Mouse (Mus musculus) liver, embryonic 16.5 days (tissue): Measurements from ENCODE around the gene Mon1b. TPM values are rescaled to one million over a fixed set of nuclear protein-coding genes. Genes with fewer than 3 reads are reported as not detected.

Source experiments
- ATAC-seq: fragments of 200-750 bp; cut with Nextera tagmentation; 2 replicates; pipeline ENCODE4 v1.8.0; 2017; ENCODE audit warnings: low read depth, mild to moderate bottlenecking, moderate number of reproducible peaks, moderate library complexity
- H3K27ac ChIP-seq: fragments of 300-500 bp; sonication (generic); 2 replicates; pipeline ENCODE4 v1.5.1; 2014; ENCODE audit warnings: mild to moderate bottlenecking, low read length
- H3K27me3 ChIP-seq: fragments of 300-500 bp; sonication (generic); 2 replicates; pipeline ENCODE4 v1.6.1; 2014; ENCODE audit warnings: low read depth, low read length, mixed read lengths; ENCODE audit not compliant: control insufficient read depth, insufficient read depth
- H3K36me3 ChIP-seq: fragments of 300-500 bp; sonication (generic); 2 replicates; pipeline ENCODE4 v1.6.1; 2014; ENCODE audit warnings: mild to moderate bottlenecking; ENCODE audit not compliant: control insufficient read depth, insufficient read depth
- H3K4me1 ChIP-seq: fragments of 300-500 bp; sonication (generic); 2 replicates; pipeline ENCODE4 v1.6.1; 2014; ENCODE audit warnings: low read depth, low read length, mixed read lengths; ENCODE audit not compliant: control insufficient read depth
- H3K4me2 ChIP-seq: fragments of 300-500 bp; sonication (generic); 2 replicates; pipeline ENCODE4 v1.6.1; 2014; ENCODE audit warnings: low read depth, low read length, mixed read lengths
- H3K4me3 ChIP-seq: fragments of 300-500 bp; sonication (generic); 2 replicates; pipeline ENCODE4 v1.5.1; 2014; ENCODE audit warnings: low read depth, mild to moderate bottlenecking, low read length
- H3K9ac ChIP-seq: fragments of 300-500 bp; sonication (generic); 2 replicates; pipeline ENCODE4 v1.6.1; 2014; ENCODE audit warnings: low read depth, low read length
- H3K9me3 ChIP-seq: fragments of 300-500 bp; sonication (generic); replicated peaks from 2 replicates; pipeline ENCODE4 v1.6.1; 2016; ENCODE audit warnings: low read length; ENCODE audit not compliant: control insufficient read depth
- WGBS: fragments of 180-500 bp; shearing (Covaris S2); extraction: QIAGEN DNeasy Blood & Tissue Kit; methylation state at CpG from one replicate; pipeline ENCODE4 v1.1.7; 2014; ENCODE audit not compliant: insufficient replicate concordance; 5-methylcytosine and 5-hydroxymethylcytosine counted together
- polyA plus RNA-seq: library from polyadenylated mRNA; unstranded; fragments of >200 nt; fragmentation: Nextera tagmentation; extraction: Ambion mirVana; gene quantifications from 2 replicates; pipeline ENCODE4 v1.2.1, GENCODE M21; 2015

Gene Mon1b
- polyA plus RNA-seq, 1 experiment from 2014 or later, result 2.7 TPM

GRCm38 (mm10) chr8:113665951-113666350 lies 30.6 kb downstream of the Mon1b start:
- H3K4me2 ChIP-seq, result no peak overlapping the region
- H3K4me1 ChIP-seq, result no peaks in the 10 kb centered on the region
- H3K36me3 ChIP-seq, result no peaks in the 10 kb centered on the region
- no peak overlapping the region for H3K4me3 ChIP-seq
- ATAC-seq, result no peak
- H3K27ac ChIP-seq, result no peak overlapping the region
- no peaks in the 10 kb centered on the region for H3K27me3 ChIP-seq
- 72% methylated on average over 8 of the region's 8 CpGs for WGBS
- no peak overlapping the region for H3K9ac ChIP-seq
- no peaks in the 10 kb centered on the region for H3K9me3 ChIP-seq

GRCm38 (mm10) chr8:113666714-113667432 lies 31.5 kb downstream of the Mon1b start:
- H3K4me1 ChIP-seq, result no peaks in the 10 kb centered on the region
- no peak overlapping the region for H3K4me2 ChIP-seq
- H3K9ac ChIP-seq, result no peak overlapping the region
- 54% methylated on average over 16 of the region's 16 CpGs for WGBS
- H3K27me3 ChIP-seq, result no peaks in the 10 kb centered on the region
- no peak overlapping the region for H3K27ac ChIP-seq
- H3K4me3 ChIP-seq, result no peak overlapping the region
- H3K36me3 ChIP-seq, result no peaks in the 10 kb centered on the region
- ATAC-seq, result no peak
- no peaks in the 10 kb centered on the region for H3K9me3 ChIP-seq

DNA sequence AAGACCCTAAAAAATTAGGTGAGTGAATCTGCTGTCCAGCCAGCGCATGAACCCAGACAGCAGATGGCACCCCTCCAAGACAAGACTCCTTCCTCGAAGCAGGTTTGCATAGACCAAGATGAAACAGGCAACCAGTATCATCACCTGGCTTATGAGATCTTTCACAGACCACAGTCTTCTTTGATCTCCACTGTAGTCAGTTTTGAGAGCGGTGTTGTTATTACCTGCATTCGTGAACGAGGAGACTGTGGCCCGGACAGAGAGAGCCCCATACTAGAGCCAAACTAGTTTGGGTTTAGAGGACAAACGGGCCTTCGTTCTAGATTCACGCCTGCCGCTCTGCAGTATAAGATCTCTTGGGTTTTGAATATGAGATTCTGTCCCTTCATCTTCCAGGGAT lies 34.5 kb downstream of the Mon1b start:
- Histone ChIP-seq H3K4me1 (no peaks in the 10 kb centered on the region), H3K4me3 (no peak overlapping the region), H3K27me3 (no peaks in the 10 kb centered on the region), H3K4me2 (no peak overlapping the region), H3K9me3 (no peaks in the 10 kb centered on the region), H3K36me3 (no peaks in the 10 kb centered on the region), H3K9ac (no peak overlapping the region), H3K27ac (no peak overlapping the region)
- ATAC-seq, result no peak
- 73% methylated on average over 10 of the region's 10 CpGs for WGBS

DNA sequence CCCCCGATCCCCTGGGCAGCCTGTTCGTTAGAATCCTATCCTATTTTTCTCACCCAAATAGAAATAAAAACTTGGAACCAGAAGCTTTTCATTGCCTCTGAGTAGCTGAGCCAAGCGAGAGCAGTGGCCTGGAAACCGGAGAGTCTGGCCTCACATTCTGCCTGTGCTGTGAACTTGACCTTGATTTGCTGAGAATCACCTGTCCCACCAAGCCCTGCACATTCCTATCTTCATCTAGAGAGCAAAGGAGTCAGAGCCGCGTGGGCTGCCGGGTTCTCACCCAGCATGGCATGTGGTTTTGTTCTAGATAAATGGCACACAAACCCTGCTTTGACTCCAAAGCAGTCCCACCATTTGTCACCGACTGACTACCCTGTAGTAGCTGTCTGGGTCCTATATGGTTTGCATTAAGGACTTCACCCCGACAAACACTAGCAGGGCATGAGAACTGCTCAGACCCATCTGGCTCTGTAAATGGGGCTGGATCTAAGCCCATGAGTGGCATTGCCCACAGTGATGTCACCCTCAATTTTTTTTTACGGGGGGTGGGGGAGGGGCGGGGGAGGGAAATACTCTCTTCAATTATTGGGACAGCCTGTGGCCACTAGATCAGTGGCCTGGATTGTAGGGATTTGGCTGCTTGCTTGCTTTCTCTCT lies 37.3 kb downstream of the Mon1b start:
- Histone ChIP-seq H3K27me3 (no peaks in the 10 kb centered on the region), H3K9me3 (no peaks in the 10 kb centered on the region), H3K4me3 (no peak overlapping the region), H3K27ac (no peak overlapping the region), H3K9ac (no peak overlapping the region), H3K4me1 (no peaks in the 10 kb centered on the region), H3K4me2 (no peak overlapping the region), H3K36me3 (no peaks in the 10 kb centered on the region)
- no peak for ATAC-seq
- WGBS, result 65% methylated on average over 11 of the region's 11 CpGs

DNA sequence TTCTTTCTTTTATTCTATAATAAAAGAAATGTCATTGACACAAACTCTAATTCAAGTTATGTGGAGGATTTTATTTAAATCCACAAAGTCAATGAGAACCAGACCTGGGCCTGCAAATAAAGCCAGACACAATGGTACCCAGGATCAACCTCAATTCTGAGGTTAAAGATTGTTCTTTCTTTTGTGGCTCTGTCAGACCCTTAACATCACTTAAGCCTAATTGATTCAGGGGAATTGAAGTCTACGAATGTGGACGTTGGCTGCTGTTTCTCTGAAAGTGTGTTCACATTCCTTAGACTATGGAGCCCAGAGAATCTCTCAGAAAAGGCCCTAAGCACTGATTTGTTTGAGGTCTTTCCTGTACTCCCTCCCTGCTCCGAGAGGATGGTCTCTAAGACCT lies 37.9 kb downstream of the Mon1b start:
- Histone ChIP-seq H3K9ac (no peak overlapping the region), H3K27me3 (no peaks in the 10 kb centered on the region), H3K4me1 (no peaks in the 10 kb centered on the region), H3K4me2 (no peak overlapping the region), H3K36me3 (no peaks in the 10 kb centered on the region), H3K27ac (no peak overlapping the region), H3K9me3 (no peaks in the 10 kb centered on the region), H3K4me3 (no peak overlapping the region)
- ATAC-seq, result no peak
- 44% methylated on average over 3 of the region's 3 CpGs for whole genome bisulfite sequencing

DNA sequence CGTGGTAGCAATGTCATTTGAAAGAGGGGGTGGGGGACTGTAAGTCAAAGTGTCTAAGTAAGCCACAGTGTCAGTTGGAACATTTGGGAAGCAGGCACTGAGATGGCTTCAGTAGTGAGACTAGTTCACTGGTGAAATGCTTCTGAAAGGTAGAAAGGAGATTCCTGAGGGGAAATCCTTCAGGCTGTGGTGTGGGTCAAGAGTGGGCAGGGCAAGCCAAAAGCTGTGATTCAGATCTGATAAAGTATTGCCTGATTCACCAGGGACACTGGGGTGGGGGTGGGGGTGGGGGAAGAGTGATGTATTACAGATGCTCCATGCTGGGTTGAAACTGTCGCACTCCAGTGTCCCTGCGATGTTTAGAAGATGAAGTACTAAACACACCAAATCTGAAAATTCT lies 39.2 kb downstream of the Mon1b start:
- H3K9ac ChIP-seq, result no peak overlapping the region
- no peaks in the 10 kb centered on the region for H3K36me3 ChIP-seq
- no peaks in the 10 kb centered on the region for H3K27me3 ChIP-seq
- no peaks in the 10 kb centered on the region for H3K4me1 ChIP-seq
- no peak overlapping the region for H3K27ac ChIP-seq
- 62% methylated on average over 3 of the region's 3 CpGs for WGBS
- no peak overlapping the region for H3K4me3 ChIP-seq
- no peaks in the 10 kb centered on the region for H3K9me3 ChIP-seq
- no peak overlapping the region for H3K4me2 ChIP-seq
- no peak for ATAC-seq

GRCm38 (mm10) chr8:113675281-113675680 lies 39.9 kb downstream of the Mon1b start:
- Histone ChIP-seq H3K4me1 (no peaks in the 10 kb centered on the region), H3K9me3 (no peaks in the 10 kb centered on the region), H3K36me3 (no peaks in the 10 kb centered on the region), H3K27me3 (no peaks in the 10 kb centered on the region), H3K27ac (no peak overlapping the region), H3K9ac (no peak overlapping the region), H3K4me3 (no peak overlapping the region), H3K4me2 (no peak overlapping the region)
- 55% methylated on average over 2 of the region's 2 CpGs for WGBS
- ATAC-seq, result no peak

- Histone ChIP-seq H3K4me1 (no peaks in the 10 kb centered on the region), H3K4me3 (no peak overlapping the region), H3K27ac (no peak overlapping the region), H3K9ac (no peak overlapping the region), H3K27me3 (no peaks in the 10 kb centered on the region), H3K4me2 (no peak overlapping the region), H3K9me3 (no peaks in the 10 kb centered on the region), H3K36me3 (no peaks in the 10 kb centered on the region)
- 55% methylated on average over 1 of the region's 1 CpGs for WGBS
- ATAC-seq, result no peak
These were observed 41.4 kb downstream of the Mon1b start for GRCm38 (mm10) chr8:113676811-113677210.

DNA sequence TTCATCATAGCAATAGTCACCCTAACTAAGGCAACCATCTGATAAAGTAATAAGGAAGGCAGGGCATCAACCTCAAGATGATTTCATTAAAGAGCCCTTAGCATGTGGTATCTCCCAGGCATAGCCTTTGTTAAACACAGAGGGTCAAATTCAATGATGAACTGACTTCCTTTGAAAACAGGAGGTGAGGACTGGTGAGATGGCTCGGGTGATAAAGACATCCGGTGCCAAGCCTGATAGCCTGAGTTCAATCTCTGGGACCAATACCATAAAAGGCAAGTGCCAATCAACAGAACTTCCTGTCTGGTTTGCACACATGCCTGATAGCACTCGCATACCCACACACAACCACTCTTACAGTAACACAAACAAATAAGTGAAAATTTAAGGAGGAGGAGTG lies 44.0 kb downstream of the Mon1b start:
- Histone ChIP-seq H3K9me3 (no peaks in the 10 kb centered on the region), H3K4me3 (no peak overlapping the region), H3K4me1 (no peaks in the 10 kb centered on the region), H3K27ac (no peak overlapping the region), H3K9ac (no peak overlapping the region), H3K27me3 (no peaks in the 10 kb centered on the region), H3K4me2 (no peak overlapping the region), H3K36me3 (no peaks in the 10 kb centered on the region)
- WGBS, result 16% methylated on average over 3 of the region's 3 CpGs
- no peak for ATAC-seq
